Mouse (Mus musculus): Measurements from ENCODE around the gene Hist1h1e.
"Not testable (repeated sequence)": the region's sequence is repeated elsewhere in the genome, so short reads cannot be mapped to it uniquely, and the experiment has no call there.

DNA sequence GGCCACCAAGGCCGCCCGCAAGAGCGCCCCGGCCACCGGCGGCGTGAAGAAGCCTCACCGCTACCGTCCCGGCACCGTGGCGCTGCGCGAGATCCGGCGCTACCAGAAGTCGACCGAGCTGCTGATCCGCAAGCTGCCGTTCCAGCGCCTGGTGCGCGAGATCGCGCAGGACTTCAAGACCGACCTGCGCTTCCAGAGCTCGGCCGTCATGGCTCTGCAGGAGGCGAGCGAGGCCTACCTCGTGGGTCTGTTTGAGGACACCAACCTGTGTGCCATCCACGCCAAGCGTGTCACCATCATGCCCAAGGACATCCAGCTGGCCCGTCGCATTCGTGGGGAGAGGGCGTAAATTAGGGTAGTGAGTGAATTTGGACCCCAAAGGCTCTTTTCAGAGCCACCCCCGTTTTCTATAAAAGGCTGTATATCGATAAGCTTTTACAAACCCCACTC is 46.5 kb downstream of the Hist1h1e start:
- TF ChIP-seq CTCF (conservative IDR thresholded peaks at IDR 0.05; ENCODE audit: low read length); NANOG (IDR thresholded peaks at IDR 0.05; ENCODE audit: borderline replicate concordance, low read length): not testable (repeated sequence)
